Mouse (Mus musculus): ENCODE data around the gene Mrpl54. TPM values are rescaled to one million over a fixed set of nuclear protein-coding genes. Genes with fewer than 3 reads are reported as not detected.
"Not testable (repeated sequence)": the region's sequence is repeated elsewhere in the genome, so short reads cannot be mapped to it uniquely, and the experiment has no call there.

The Mrpl54 gene
- total RNA-seq, 2 experiments from 2014 or later, result 38.8 to 43.5 TPM

DNA sequence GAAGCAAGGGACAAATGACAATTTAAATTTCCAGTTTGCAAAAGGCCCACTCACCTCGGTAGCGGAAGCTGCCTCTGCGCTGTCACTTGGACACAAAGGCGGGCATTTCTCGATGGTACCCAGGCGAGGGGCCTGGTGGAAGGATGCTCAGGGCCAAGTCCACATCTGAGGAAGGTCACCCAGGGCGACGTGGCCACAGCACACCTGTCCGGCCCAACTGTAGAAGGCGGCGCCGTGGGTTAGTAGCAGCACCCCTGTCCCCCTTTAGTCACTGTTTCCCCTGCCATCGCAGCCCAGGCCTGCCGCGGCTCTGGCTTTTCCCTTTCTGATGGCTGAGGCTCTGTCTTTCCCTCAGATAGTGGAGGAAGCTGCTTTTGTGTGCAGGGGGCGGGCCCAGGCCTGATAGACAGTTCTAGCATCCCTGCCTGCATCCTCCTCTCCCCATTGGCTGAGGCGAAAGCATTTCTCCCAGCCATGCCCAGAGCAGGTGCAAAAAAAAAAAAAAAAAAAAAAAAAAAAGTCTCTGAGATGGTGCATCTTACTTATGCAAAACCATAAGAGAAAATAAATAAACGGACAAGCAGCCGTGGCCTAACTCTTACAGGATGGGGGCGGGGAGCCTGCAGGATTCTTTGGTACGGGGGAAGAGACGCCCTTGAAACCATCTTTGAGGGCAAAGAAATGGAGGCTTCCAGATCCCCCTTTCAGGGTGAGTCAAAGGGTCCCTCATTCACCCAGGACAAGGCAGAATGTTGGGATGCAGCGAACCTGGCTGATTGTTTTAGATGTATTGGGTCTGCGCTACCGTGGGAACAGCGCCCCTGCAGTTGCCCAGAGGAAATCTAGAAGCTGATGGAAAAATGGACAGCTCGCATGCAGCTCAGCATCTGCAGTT, 36.0 kb downstream of the Mrpl54 start, which contains the start of gene Atcay:
Gene Atcay (minus strand): TSS at position 396 of the 895 bp plus-strand sequence.
- DNase-seq (ENCODE audit: low spot score in 2 of 2), result peak; percentile 78 to 85

- peak; percentile 41 to 43 for DNase-seq (ENCODE audit: low spot score in 2 of 2)
Measured at GRCm38 (mm10) chr10:81229735-81230437, 36.8 kb downstream of the Mrpl54 start.

DNA sequence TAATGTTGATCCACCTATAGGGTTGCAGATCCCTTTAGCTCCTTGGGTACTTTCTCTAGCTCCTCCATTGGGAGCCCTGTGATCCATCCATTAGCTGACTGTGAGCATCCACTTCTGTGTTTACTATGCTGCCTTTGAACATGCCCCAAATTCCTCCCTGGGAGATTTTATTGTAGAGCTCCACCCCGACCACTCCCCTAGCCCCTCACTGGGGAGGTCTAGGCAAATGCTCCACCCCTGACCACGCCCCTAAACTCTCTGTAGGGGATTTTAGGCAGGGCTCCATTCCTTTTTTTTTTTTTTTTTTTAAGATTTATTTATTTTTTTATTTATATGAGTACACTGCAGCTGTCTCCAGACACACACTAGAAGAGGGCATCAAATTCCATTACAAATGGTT, 43.0 kb downstream of the Mrpl54 start:
- not testable (repeated sequence) for DNase-seq (ENCODE audit: low spot score in 2 of 2)

DNA sequence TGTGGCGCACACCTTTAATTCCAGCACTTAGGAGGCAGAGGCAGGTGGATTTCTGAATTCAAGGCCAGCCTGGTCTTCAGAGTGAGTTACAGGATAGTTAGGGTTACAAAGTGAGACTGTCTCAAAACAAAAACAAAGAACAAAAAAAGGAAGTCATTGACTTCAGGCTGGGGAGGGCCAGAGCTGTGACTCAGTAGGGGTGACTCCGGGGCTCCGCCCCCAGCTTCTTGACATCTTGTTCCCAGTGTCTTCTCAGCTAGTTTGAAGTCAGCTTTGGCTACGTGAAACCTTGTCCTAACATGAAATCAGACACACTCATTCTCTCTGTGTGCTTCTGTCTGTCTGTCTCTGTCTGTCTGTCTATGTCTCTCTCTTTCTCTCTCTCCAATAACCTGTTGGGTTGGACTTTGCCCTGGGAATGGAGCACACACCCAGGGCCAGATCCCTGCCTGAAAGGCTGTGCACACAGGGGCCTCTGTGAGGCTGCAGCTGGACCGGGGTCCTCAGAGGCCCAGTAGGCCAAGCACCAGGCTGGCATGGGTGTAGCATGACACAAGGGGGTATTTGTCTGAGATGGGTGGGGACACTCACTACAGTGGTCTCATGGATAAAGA, 45.2 kb downstream of the Mrpl54 start:
- DNase-seq (ENCODE audit: low spot score in 2 of 2), result no peak

GRCm38 (mm10) chr10:81217964-81218363, 48.8 kb downstream of the Mrpl54 start:
- peak; percentile 57 to 63 for DNase-seq (ENCODE audit: low spot score in 2 of 2)

GRCm38 (mm10) chr10:81217267-81217666, 49.5 kb downstream of the Mrpl54 start:
- not testable (repeated sequence) for DNase-seq (ENCODE audit: low spot score in 2 of 2)

GRCm38 (mm10) chr10:81216810-81217209, 49.9 kb downstream of the Mrpl54 start:
- DNase-seq (ENCODE audit: low spot score in 2 of 2), result no peak

DNA sequence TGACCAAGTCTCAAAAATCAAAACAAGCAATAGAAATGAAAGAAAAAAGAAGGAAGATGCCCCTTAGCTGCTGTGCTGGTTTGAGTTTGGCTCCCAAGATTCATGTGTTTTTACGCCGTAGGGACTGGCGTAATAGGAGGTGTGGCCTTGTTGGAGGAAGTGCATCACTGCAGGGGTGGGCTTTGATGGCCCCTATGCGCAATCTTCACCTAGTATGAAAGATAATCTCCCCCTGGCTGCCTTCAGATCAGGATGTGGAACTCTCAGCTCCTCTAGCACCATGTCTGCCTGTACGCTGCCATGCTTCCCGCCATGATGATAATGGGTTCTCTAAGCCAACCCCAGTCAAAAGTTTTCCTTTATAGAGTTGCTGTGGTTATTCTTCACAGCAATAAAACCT, 50.5 kb downstream of the Mrpl54 start:
- DNase-seq (ENCODE audit: low spot score in 2 of 2), result no peak

Small RNA genes lying within 50 kb of the gene (microRNA-seq; reads per million reads assigned to microRNA genes)
- 20.4 to 29.8 reads per million in 2 experiments for gene Mir3057

Other genes starting within 250 kb of the Mrpl54 start
- 100 to 1,000 TPM; 104 to 113 TPM for gene Diras1, start 241.3 kb downstream of the Mrpl54 start, total RNA-seq (2021)
- 10 to 100 TPM; 56.9 to 60.1 TPM for gene Slc39a3, start 229.5 kb downstream of the Mrpl54 start, total RNA-seq (2021)
- 100 to 1,000 TPM; 178 to 182 TPM for gene Sgta, start 206.8 kb downstream of the Mrpl54 start, total RNA-seq (2021)
- gene Thop1, start 196.9 kb downstream of the Mrpl54 start, total RNA-seq (2021), result 10 to 100 TPM; 43.9 to 49.4 TPM
- under 1 TPM; 0.35 to 0.67 TPM for gene Creb3l3, start 168.1 kb downstream of the Mrpl54 start, total RNA-seq (2021)
- 100 to 1,000 TPM; 133 to 137 TPM for gene Map2k2, start 161.0 kb downstream of the Mrpl54 start, total RNA-seq (2021)
- 100 to 1,000 TPM; 135 to 137 TPM for gene Zbtb7a, start 131.7 kb downstream of the Mrpl54 start, total RNA-seq (2021)
- 10 to 100 TPM; 27.8 to 28.8 TPM for gene Pias4, start 99.0 kb downstream of the Mrpl54 start, total RNA-seq (2021)
- 100 to 1,000 TPM; 899 to 919 TPM for gene Eef2, start 90.3 kb downstream of the Mrpl54 start, total RNA-seq (2021)
- 10 to 100 TPM; 77.4 to 80.3 TPM for gene Dapk3, start 83.9 kb downstream of the Mrpl54 start, total RNA-seq (2021)
- gene 4930442H23Rik, start 83.1 kb downstream of the Mrpl54 start, total RNA-seq (2021), result not detected
- not detected for gene Nmrk2, start 64.9 kb downstream of the Mrpl54 start, total RNA-seq (2021)
- 100 to 1,000 TPM; 197 to 204 TPM for gene Atcay, start 36.1 kb downstream of the Mrpl54 start, total RNA-seq (2021)
- gene Zfr2, start 33.8 kb downstream of the Mrpl54 start, total RNA-seq (2021), result 10 to 100 TPM; 59.2 to 65.5 TPM
- gene Matk, start 14.0 kb downstream of the Mrpl54 start, total RNA-seq (2021), result 100 to 1,000 TPM; 187 to 195 TPM
- 10 to 100 TPM; 36.7 to 42.7 TPM for gene Apba3, start within 50 bp of the Mrpl54 start, total RNA-seq (2021)
- under 1 TPM; 0.16 to 0.23 TPM for gene Tjp3, start 24.6 kb upstream of the Mrpl54 start, total RNA-seq (2021)
- gene Pip5k1c, start 26.0 kb upstream of the Mrpl54 start, total RNA-seq (2021), result 100 to 1,000 TPM; 415 to 417 TPM
- gene Cactin, start 54.2 kb upstream of the Mrpl54 start, total RNA-seq (2021), result 10 to 100 TPM; 30.5 to 34.6 TPM
- gene Tbxa2r, start 61.8 kb upstream of the Mrpl54 start, total RNA-seq (2021), result 1 to 10 TPM; 1.1 to 1.5 TPM
- 1 to 10 TPM; 2.5 to 3.6 TPM for gene Gipc3, start 76.3 kb upstream of the Mrpl54 start, total RNA-seq (2021)
- gene Hmg20b, start 83.5 kb upstream of the Mrpl54 start, total RNA-seq (2021), result 10 to 100 TPM; 28.9 to 30.5 TPM
- gene Mfsd12, start 90.6 kb upstream of the Mrpl54 start, total RNA-seq (2021), result 10 to 100 TPM; 38.1 to 42.0 TPM
- 1 to 10 TPM; 1.2 to 1.3 TPM for gene 4930404N11Rik, start 98.9 kb upstream of the Mrpl54 start, total RNA-seq (2021)
- 10 to 100 TPM; 71.1 to 72.1 TPM for gene Fzr1, start 111.6 kb upstream of the Mrpl54 start, total RNA-seq (2021)
- 10 to 100 TPM; 87.4 to 97.6 TPM for gene Dohh, start 117.5 kb upstream of the Mrpl54 start, total RNA-seq (2021)
- gene Gm48551, start 117.5 kb upstream of the Mrpl54 start, total RNA-seq (2021), result 1 to 10 TPM; 3.1 to 3.8 TPM
- 1 to 10 TPM; 2.7 to 2.8 TPM for gene Gm48552, start 122.1 kb upstream of the Mrpl54 start, total RNA-seq (2021)
- 1 to 10 TPM; 1.1 to 1.2 TPM for gene Smim24, start 126.1 kb upstream of the Mrpl54 start, total RNA-seq (2021)
- 10 to 100 TPM; 84.7 to 91.7 TPM for gene Nfic, start 188.7 kb upstream of the Mrpl54 start, total RNA-seq (2021)
- 100 to 1,000 TPM; 242 to 259 TPM for gene Celf5, start 215.8 kb upstream of the Mrpl54 start, total RNA-seq (2021)
- gene Ncln, start 229.5 kb upstream of the Mrpl54 start, total RNA-seq (2021), result 10 to 100 TPM; 68.1 to 85.1 TPM
- under 1 TPM; 0.58 to 0.82 TPM for gene S1pr4, start 233.2 kb upstream of the Mrpl54 start, total RNA-seq (2021)

Data from left cerebral cortex, adult 18-20 months (tissue).